Mouse (Mus musculus) stomach, embryonic 15.5 days (tissue): ENCODE data around the gene Rtn1. TPM values are rescaled to one million over a fixed set of nuclear protein-coding genes. Genes with fewer than 3 reads are reported as not detected.

Experiments used
- ATAC-seq: fragments of 200-750 bp; cut with Nextera tagmentation; 2 replicates; pipeline ENCODE4 v1.8.0; 2017; ENCODE audit warnings: low read depth, moderate number of reproducible peaks, moderate TSS enrichment; ENCODE audit not compliant: insufficient read depth, low FRiP score
- H3K27ac ChIP-seq: fragments of 300-500 bp; sonication (generic); 2 replicates; pipeline ENCODE4 v1.5.1; 2015; ENCODE audit warnings: mild to moderate bottlenecking, inconsistent platforms
- H3K27me3 ChIP-seq: fragments of 300-500 bp; sonication (generic); replicated peaks from 2 replicates; pipeline ENCODE4 v1.6.1; 2015; ENCODE audit warnings: inconsistent platforms
- H3K36me3 ChIP-seq: fragments of 300-500 bp; sonication (generic); 2 replicates; pipeline ENCODE4 v1.6.1; 2015; ENCODE audit warnings: inconsistent platforms
- H3K4me1 ChIP-seq: fragments of 300-500 bp; sonication (generic); 2 replicates; pipeline ENCODE4 v1.6.1; 2015; ENCODE audit warnings: inconsistent platforms
- H3K4me2 ChIP-seq: fragments of 300-500 bp; sonication (generic); 2 replicates; pipeline ENCODE4 v1.6.1; 2015; ENCODE audit warnings: mild to moderate bottlenecking, inconsistent platforms
- H3K4me3 ChIP-seq: fragments of 300-500 bp; sonication (generic); replicated peaks from 2 replicates; pipeline ENCODE4 v1.5.1; 2015; ENCODE audit warnings: inconsistent platforms
- H3K9ac ChIP-seq: fragments of 300-500 bp; sonication (generic); 2 replicates; pipeline ENCODE4 v1.6.1; 2015; ENCODE audit warnings: inconsistent platforms
- H3K9me3 ChIP-seq: fragments of 300-500 bp; sonication (generic); 2 replicates; pipeline ENCODE4 v1.6.1; 2016; ENCODE audit warnings: inconsistent platforms
- WGBS: fragments of 180-500 bp; shearing (Covaris S2); methylation state at CpG from one replicate; pipeline ENCODE4 v1.1.7; 2015; 5-methylcytosine and 5-hydroxymethylcytosine counted together
- polyA plus RNA-seq: library from polyadenylated mRNA; unstranded; fragments of >200 nt; fragmentation: Nextera tagmentation; extraction: Ambion mirVana; gene quantifications from 2 replicates; pipeline ENCODE4 v1.2.1, GENCODE M21; 2015

Rtn1 gene
- polyA plus RNA-seq, 1 experiment from 2014 or later = 69.8 TPM

DNA sequence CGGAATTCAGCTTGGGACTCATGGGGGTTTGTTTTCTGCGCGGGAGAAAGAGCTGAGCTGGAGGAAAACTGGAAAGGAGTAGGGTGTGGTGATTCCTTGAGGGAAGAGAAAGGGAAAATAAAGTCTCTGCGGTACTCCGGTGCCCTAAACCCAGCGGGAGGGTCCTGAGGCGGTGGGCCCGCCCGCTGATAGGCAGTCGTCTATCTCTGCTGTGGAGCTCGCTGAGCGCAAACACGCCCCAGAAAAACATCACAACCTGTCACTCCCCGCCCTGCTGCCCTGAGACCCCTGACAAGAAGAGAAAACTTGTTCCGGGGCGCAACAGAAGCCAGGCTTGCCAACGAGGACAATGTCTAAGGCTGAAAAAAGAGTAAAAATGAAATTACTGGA, 1.1 kb downstream of the Rtn1 start:
- Histone ChIP-seq H3K4me2 (peak overlapping the region; percentile 98), H3K27ac (no peak overlapping the region), H3K4me1 (peaks cover 6% of the 10 kb centered on the region; the same call in 1 of the 2 replicates), H3K27me3 (peaks cover 28% of the 10 kb centered on the region), H3K9ac (no peak overlapping the region), H3K9me3 (no peaks in the 10 kb centered on the region), H3K36me3 (no peaks in the 10 kb centered on the region), H3K4me3 (peak overlapping the region; percentile 60)
- ATAC-seq = no peak
- 2% methylated on average over 17 of the region's 17 CpGs for WGBS

GRCm38 (mm10) chr12:72407146-72407545, 1.7 kb downstream of the Rtn1 start:
- no peak overlapping the region for H3K9ac ChIP-seq
- ATAC-seq = no peak
- H3K9me3 ChIP-seq = no peaks in the 10 kb centered on the region
- no peaks in the 10 kb centered on the region for H3K36me3 ChIP-seq
- peak overlapping the region; percentile 98 for H3K4me2 ChIP-seq
- H3K4me1 ChIP-seq = peaks cover 6% of the 10 kb centered on the region; the same call in 1 of the 2 replicates
- H3K4me3 ChIP-seq = no peak overlapping the region; the same call in 1 of the 2 replicates
- H3K27me3 ChIP-seq = peaks cover 28% of the 10 kb centered on the region
- no peak overlapping the region for H3K27ac ChIP-seq
- WGBS = 12% methylated on average over 11 of the region's 11 CpGs

- 51% methylated on average over 4 of the region's 5 CpGs for WGBS
- no peak for ATAC-seq
- Histone ChIP-seq H3K9me3 (no peaks in the 10 kb centered on the region), H3K4me2 (no peak overlapping the region), H3K4me1 (peaks cover 6% of the 10 kb centered on the region; the same call in 1 of the 2 replicates), H3K9ac (no peak overlapping the region), H3K27ac (no peak overlapping the region), H3K4me3 (no peak overlapping the region), H3K36me3 (no peaks in the 10 kb centered on the region), H3K27me3 (peaks cover 28% of the 10 kb centered on the region)
Observed at GRCm38 (mm10) chr12:72405031-72405430, 3.8 kb downstream of the Rtn1 start.

DNA sequence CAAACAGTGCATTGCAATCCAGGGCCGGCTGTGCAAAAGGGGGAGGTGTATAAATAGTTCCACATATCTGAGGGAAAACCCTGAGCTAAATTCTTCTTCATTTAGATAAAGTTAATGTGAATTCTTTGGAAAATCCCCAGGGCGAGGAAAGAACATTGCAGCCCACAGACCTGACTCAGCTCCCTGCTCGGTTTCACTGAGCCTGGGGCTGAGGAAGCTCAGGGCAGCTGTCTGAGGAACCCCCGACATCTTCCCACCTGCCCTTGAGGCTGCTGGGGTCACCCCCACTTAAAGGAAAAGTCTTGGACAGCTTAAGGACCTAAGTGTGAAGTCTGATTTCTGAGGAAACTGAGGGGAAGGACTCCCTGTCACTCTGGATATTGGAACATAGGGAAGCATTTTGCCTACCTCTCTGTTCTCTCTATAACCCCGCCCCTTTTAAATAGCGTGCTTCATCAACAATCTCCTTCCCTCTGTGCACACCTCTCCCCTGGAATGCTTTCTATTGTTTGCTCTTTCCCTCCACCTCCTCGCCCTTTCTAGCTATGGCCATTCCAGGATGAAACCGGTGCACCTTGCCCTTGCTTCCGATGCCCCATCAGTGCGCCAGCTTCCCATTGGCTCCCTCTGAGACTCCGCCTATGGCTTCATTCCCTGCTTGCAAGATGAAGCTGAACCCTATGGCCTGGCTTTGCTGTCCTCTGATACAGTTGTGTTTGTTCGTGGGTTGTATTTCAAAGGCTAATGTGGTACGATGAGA, 15.6 kb downstream of the Rtn1 start:
- no peaks in the 10 kb centered on the region for H3K9me3 ChIP-seq
- ATAC-seq = no peak; the same call in 1 of the 2 replicates
- H3K4me2 ChIP-seq = no peak overlapping the region
- 41% methylated on average over 13 of the region's 13 CpGs for WGBS
- no peak overlapping the region for H3K9ac ChIP-seq
- H3K36me3 ChIP-seq = no peaks in the 10 kb centered on the region
- no peaks in the 10 kb centered on the region for H3K4me1 ChIP-seq
- H3K27me3 ChIP-seq = no peaks in the 10 kb centered on the region
- H3K27ac ChIP-seq = no peak overlapping the region
- H3K4me3 ChIP-seq = no peak overlapping the region

DNA sequence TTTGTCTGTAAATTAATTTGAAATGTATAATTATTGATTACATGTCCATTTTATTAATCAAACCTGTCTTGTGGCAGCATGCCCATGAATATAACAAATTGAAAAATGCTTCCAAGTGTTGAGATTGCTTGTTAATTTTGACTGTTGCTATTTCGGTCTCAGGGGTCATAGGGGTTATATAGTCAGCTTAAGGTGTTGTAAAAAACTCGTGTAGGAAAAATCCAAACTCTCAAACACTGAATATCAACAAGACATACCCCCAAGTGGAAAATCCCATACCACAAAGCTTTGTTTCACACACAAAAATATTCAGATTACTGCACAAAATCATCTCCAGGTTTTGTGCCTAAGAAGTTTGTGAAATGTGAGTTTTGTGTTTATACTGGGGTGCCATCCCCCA, 18.5 kb downstream of the Rtn1 start:
- no peaks in the 10 kb centered on the region for H3K36me3 ChIP-seq
- H3K4me3 ChIP-seq = no peak overlapping the region
- no peak overlapping the region for H3K27ac ChIP-seq
- no peaks in the 10 kb centered on the region for H3K27me3 ChIP-seq
- no peak overlapping the region for H3K4me2 ChIP-seq
- 52% methylated on average over 2 of the region's 2 CpGs for WGBS
- no peak for ATAC-seq
- H3K4me1 ChIP-seq = no peaks in the 10 kb centered on the region
- H3K9me3 ChIP-seq = no peaks in the 10 kb centered on the region
- no peak overlapping the region for H3K9ac ChIP-seq

DNA sequence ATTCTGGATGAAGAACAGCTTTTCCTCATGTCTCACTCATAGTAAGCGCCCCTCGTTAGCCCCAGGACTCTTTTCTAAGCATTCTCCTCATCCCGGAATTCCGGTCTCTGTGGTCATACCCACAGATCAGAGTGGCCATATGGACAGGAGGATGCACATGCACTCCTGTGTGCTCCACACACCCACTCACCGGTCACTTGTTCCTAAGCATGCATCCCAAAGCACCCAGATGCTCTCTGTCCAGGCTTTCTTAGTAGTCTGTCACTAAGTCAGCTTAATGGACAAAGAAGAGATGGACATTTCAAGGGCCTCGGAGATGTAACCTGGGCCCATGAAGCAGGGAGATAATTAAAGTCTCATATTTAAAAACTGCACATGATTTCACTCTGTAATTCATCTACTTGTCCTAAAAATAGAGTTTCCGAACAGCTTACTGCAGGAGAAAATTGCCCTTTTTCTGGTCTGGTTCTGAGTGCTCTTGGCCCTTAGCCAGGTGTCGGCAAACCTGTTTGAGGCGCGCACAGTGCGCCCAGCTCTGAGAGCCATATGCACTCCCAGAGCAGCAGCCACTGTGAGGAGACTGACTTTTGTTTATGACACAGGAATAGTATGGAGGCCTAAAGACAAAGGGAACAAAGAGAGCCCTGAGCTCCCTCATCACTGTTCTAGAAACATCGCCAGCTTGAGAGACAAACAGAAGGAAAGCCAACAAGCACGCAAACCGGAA, 19.3 kb downstream of the Rtn1 start:
- no peak for ATAC-seq
- 67% methylated on average over 14 of the region's 14 CpGs for WGBS
- Histone ChIP-seq H3K27me3 (no peaks in the 10 kb centered on the region), H3K9me3 (no peaks in the 10 kb centered on the region), H3K4me3 (no peak overlapping the region), H3K27ac (no peak overlapping the region), H3K36me3 (no peaks in the 10 kb centered on the region), H3K4me1 (no peaks in the 10 kb centered on the region), H3K4me2 (no peak overlapping the region), H3K9ac (no peak overlapping the region)

GRCm38 (mm10) chr12:72388835-72389234, 20.0 kb downstream of the Rtn1 start:
- no peaks in the 10 kb centered on the region for H3K27me3 ChIP-seq
- H3K4me1 ChIP-seq = no peaks in the 10 kb centered on the region
- no peak overlapping the region for H3K4me3 ChIP-seq
- 84% methylated on average over 5 of the region's 5 CpGs for WGBS
- H3K36me3 ChIP-seq = no peaks in the 10 kb centered on the region
- no peak for ATAC-seq
- no peak overlapping the region for H3K4me2 ChIP-seq
- H3K9ac ChIP-seq = no peak overlapping the region
- H3K27ac ChIP-seq = no peak overlapping the region
- H3K9me3 ChIP-seq = no peaks in the 10 kb centered on the region

GRCm38 (mm10) chr12:72388135-72388534, 20.7 kb downstream of the Rtn1 start:
- WGBS = 88% methylated on average over 6 of the region's 6 CpGs

DNA sequence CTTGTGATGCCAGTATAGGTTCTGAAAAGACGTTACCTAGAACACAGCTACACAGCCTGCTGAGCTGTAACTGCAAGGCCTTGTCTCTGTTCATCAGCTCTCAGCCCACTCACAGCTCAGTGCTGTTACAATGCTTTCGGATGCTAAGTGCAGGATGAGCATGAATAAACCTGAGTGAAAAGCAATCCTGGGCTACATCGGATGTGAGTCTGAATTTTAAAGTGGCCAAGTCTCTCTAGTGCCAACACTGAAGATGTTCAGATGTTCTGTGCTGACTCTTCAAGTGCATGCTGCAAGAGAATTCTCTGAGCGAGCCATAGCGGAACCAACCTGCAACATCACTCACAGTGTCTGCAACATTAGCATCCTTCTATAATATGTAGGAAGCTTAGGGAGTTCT, 32.5 kb downstream of the Rtn1 start:
- Histone ChIP-seq H3K36me3 (no peaks in the 10 kb centered on the region), H3K9me3 (no peaks in the 10 kb centered on the region), H3K4me3 (no peak overlapping the region), H3K4me2 (no peak overlapping the region), H3K27me3 (no peaks in the 10 kb centered on the region), H3K4me1 (no peaks in the 10 kb centered on the region), H3K9ac (no peak overlapping the region), H3K27ac (no peak overlapping the region)
- WGBS = 85% methylated on average over 5 of the region's 5 CpGs
- ATAC-seq = no peak

More at GRCm38 (mm10) chr12:72388135-72388534, 20.7 kb downstream of the Rtn1 start:
- Histone ChIP-seq H3K4me3 (no peak overlapping the region), H3K36me3 (no peaks in the 10 kb centered on the region), H3K27ac (no peak overlapping the region), H3K4me2 (no peak overlapping the region), H3K4me1 (no peaks in the 10 kb centered on the region), H3K27me3 (no peaks in the 10 kb centered on the region), H3K9ac (no peak overlapping the region), H3K9me3 (no peaks in the 10 kb centered on the region)
- ATAC-seq = no peak

- Histone ChIP-seq H3K36me3 (no peaks in the 10 kb centered on the region), H3K9ac (no peak overlapping the region), H3K4me3 (no peak overlapping the region), H3K4me2 (no peak overlapping the region), H3K27ac (no peak overlapping the region), H3K27me3 (no peaks in the 10 kb centered on the region), H3K4me1 (no peaks in the 10 kb centered on the region), H3K9me3 (no peaks in the 10 kb centered on the region)
- 65% methylated on average over 11 of the region's 11 CpGs for WGBS
- no peak for ATAC-seq
Observed at GRCm38 (mm10) chr12:72374823-72375225, 34.0 kb downstream of the Rtn1 start.

DNA sequence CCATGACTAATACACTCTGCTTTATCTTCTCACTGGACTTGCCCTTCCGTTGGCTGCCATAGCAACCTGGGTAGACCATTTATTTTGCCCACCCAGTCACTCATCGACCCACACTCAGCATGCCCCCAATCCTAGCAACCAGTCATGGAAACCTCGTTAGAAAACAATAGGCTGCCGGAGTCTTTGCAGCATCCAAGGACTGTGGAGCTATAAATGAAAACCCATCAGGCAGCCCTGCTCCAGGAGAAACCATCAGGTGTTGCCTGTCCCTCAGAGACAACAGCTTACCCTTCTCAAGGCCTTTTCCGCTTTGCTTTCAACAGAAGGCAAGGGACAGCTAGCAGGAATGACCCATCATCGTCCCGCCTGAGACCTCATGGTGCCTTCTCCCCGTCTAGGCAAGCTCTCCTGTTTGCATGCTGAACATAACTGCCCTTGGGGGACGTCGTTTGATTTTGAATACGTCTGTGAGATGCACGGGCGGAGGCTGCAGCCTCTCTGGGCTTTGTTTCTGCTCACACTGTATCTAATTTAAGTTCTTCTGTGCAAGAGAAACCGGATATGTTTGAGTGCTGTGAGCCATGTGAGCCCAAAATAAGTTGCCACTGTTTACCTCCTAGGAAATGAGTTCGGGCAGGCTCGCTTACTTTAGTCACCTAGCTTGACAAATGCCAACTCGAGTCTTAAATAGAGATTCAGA, 34.8 kb downstream of the Rtn1 start:
- Histone ChIP-seq H3K36me3 (no peaks in the 10 kb centered on the region), H3K9me3 (no peaks in the 10 kb centered on the region), H3K27ac (no peak overlapping the region), H3K27me3 (no peaks in the 10 kb centered on the region), H3K9ac (no peak overlapping the region), H3K4me2 (no peak overlapping the region), H3K4me3 (no peak overlapping the region), H3K4me1 (no peaks in the 10 kb centered on the region)
- 65% methylated on average over 17 of the region's 17 CpGs for WGBS
- no peak for ATAC-seq

GRCm38 (mm10) chr12:72370081-72370480, 38.8 kb downstream of the Rtn1 start:
- no peaks in the 10 kb centered on the region for H3K36me3 ChIP-seq
- no peak overlapping the region for H3K9ac ChIP-seq
- WGBS = 55% methylated on average over 5 of the region's 5 CpGs

More at GRCm38 (mm10) chr12:72370081-72370480, 38.8 kb downstream of the Rtn1 start:
- Histone ChIP-seq H3K27me3 (no peaks in the 10 kb centered on the region), H3K4me3 (no peak overlapping the region), H3K27ac (no peak overlapping the region), H3K4me1 (no peaks in the 10 kb centered on the region), H3K9me3 (no peaks in the 10 kb centered on the region), H3K4me2 (no peak overlapping the region)
- no peak for ATAC-seq
